Mouse (Mus musculus): ENCODE measurements at regions not wholly inside any gene's neighbourhood (a gene's known extent, or its start where the extent isn't known, plus 50 kb on each side); places are given as distances from the start of the nearest gene placed in this dataset.

- ATAC-seq, result no peak
Observed at GRCm38 (mm10) chr2:50830056-50830720, 318.7 kb downstream of the Rnd3 start.

- no peak for ATAC-seq
Observed at GRCm38 (mm10) chr2:50827097-50827496, 321.8 kb downstream of the Rnd3 start.

- no peak for ATAC-seq
Observed at GRCm38 (mm10) chr2:50826537-50826936, 322.4 kb downstream of the Rnd3 start.

DNA sequence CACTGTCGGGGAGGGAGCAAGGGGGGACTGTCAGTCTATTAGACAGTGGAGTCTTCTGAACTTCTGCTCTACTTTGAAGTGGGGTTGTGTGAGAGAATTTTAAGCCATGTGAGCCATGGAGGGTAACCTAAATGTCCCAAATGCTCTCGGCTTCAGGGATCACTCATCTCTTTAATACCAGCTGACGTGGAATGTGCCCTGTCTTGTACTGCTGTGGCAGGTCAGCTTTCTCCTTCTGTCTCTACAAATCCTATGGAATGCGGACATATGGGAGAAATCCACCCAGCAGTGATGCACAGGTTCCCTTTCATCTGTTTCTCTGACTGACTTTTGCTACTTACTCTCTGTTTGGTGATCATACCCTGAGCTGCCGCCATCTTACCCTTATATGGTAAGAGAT, 323.3 kb downstream of the Rnd3 start:
- no peak for ATAC-seq

DNA sequence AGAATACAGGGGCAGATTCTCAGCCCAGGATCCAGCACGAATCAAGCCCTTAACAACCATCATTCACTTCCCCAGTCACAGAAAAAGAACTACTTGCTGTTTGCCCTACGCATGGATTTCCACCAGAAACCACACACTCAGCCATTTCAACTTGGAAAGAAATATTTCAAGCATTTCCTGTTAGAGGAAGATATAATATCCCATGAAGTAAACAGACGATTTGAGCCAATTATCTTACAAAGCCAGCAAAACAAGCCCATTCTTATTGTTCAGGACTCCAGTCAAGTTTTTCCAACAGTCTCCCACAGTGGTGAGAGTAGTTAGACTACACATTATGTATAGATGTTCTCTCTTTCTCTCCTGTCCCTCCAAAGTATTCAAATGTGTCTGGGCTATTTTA, 324.1 kb downstream of the Rnd3 start:
- ATAC-seq, result no peak

DNA sequence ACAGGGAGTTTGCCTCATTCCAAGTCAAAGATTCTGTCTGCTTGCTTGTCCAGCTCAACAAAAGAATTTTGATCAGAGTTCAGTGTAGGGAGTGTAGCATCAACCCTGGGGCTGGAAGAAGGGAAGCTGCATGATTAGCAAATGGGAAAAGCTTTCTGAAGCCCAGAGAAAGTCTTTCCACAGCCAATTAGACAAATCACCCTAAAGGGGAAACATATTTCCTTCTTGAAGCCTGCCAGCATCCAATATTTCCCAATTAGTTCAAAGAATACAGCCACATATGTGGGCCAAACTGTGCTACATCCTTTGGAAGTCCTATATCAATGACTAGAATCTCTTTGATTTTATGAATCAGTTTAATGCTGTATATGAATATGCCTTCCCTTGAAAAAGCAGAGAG, 326.2 kb downstream of the Rnd3 start:
- ATAC-seq, result no peak

- no peak for ATAC-seq
Observed at GRCm38 (mm10) chr2:50819305-50819665, 329.6 kb downstream of the Rnd3 start.

DNA sequence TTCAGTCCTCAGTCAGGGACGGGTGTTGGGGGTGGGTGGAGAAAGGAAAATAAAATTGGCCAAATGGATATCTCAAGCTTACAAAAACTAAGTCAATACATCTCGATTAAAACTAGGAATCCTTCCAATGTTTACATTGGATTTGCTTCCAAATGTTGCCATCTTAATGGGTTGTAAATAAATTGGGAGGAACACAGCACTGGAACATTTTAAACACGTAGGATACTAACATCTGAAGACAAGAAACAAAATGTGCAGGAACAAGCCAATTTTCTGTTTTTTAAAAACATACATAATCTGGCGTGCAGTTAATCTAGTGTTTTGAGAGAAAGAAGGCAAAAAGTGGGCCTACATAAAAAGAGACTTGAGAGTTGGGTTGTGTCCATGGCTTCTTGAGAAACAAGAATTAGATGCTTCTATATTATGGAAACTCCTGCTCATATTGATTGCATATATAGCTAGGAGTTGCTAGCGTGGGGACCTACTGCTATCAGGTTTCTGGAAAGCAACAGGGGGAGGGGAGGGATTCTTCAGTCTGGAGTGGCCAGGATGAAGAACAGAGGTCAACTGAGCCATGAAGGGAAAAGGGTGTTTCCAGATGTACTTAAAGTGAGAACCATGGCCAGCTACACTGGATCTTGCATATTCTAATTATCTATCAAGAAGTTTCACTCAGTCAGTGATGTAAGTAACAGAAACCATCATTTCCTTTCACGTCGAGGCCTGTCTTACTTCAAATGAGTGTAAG, 330.2 kb downstream of the Rnd3 start:
- no peak for ATAC-seq

- no peak for ATAC-seq
Observed at GRCm38 (mm10) chr2:50816364-50816763, 332.5 kb downstream of the Rnd3 start.

GRCm38 (mm10) chr2:50815541-50815940, 333.4 kb downstream of the Rnd3 start:
- no peak for ATAC-seq

GRCm38 (mm10) chr2:50813568-50814461, 335.1 kb downstream of the Rnd3 start:
- ATAC-seq, result peak; percentile 93

DNA sequence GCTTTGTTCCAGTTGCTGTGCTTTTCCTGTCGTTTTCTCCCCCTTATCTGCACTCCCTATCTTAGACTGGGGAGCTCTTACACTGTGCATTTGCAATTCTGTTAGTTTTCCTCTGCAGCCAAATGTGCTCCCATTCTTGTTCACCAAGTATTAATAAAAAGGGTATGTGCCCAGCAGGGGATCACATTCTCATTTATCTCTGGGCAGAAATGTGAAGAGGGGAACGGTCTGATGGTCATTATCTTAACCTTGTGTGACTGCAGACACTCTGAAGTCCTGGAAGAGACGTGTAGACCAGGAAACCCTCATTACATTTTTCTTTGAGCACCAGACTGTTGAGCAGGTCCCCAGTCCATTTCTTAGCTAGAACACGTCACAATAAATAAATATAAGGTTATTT, 336.6 kb downstream of the Rnd3 start:
- no peak for ATAC-seq

DNA sequence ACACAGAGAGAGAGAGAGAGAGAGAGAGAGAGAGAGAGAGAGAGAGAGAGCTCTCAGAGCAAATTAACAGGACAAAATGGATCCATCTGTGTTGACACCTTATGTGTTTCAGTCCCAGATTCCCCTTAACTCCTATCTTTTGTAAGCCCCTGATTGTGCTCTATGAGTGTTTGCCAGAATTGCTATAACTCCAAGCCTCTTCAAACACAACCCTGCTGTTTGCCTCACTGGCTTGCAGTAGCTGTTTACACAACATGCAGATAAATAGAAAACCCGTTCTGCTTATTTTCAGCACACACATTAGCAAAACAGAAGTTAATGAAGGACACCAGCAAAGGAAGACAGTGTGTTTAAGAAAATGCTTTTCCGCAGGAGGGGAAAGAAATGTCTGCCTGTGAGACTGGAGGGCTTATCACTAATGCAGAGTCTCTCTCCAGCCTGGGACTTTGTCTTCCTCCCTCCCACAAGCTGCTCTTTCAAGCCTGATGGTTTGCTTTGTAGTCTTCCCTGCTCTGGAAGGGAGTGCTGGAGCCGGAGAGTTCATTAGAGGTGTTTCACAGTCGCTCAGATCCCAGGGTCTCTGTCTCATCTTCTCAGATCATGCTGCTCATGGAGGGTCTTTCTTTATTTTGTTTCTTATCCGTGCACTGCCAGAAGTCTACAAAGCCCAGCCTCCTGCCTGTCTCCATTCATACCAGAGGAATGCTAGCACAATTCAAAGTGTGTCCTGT, 338.4 kb downstream of the Rnd3 start:
- no peak for ATAC-seq

- no peak for ATAC-seq
Observed at GRCm38 (mm10) chr2:50809823-50810222, 339.1 kb downstream of the Rnd3 start.

DNA sequence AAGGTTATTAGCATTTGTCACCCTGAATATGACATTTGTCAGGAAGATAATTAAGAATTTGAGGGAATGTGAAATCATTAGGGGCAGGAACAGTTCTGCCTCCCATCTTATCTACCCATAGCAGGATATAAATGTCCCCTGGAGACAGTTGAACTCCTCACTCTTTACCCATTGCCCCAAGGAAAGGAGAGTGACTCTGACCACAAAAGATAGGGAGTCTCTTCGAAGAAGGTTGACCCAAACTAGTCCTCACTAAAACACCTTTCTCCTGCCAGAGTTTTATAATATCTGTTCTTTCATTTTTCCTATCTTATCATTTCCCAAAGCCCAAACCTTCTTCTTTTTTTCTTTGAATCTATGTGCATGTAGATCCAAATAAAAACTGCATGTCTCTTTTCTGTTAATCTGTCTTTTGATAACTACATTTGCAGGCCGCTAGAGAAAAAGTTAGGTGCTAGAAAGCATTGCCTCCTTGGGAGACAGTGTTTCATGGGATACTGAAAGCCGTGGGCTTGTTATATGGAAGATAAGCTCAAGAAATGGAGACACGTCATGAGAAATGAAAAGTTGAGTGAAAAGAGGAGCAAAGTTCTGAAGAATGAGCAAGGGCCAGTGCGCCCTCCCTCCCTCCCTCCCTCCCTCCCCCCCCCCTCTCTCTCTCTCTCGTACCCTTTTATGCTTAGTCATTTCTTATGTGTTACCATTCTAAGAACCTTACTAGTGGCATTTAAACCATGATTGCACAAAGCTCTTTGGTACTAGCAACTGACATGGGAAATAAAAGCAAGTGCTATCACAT, 341.6 kb downstream of the Rnd3 start:
- ATAC-seq, result no peak

DNA sequence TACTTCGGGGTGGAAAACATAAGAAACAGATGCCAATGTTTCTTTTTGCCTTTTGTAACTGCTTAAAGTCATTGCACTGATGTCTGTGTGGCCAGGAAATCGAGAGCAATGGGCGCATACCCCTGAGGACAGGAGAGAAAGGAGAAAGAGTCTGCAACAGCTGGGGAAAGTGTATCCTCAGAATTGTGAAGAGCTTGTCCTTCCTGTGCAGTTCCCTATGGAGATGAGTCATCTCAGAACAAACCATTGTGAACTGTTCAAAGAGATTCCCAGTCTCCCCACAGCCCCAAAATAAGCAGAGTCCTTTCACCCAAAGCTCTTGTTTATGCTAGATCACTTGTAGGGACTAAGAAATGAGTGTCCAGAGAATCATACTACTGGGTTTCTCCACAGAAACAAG, 343.3 kb downstream of the Rnd3 start:
- ATAC-seq, result no peak

- ATAC-seq, result no peak
Observed at GRCm38 (mm10) chr2:50796087-50796486, 352.8 kb downstream of the Rnd3 start.

- ATAC-seq, result no peak
Observed at GRCm38 (mm10) chr2:50793616-50794015, 355.3 kb downstream of the Rnd3 start.

DNA sequence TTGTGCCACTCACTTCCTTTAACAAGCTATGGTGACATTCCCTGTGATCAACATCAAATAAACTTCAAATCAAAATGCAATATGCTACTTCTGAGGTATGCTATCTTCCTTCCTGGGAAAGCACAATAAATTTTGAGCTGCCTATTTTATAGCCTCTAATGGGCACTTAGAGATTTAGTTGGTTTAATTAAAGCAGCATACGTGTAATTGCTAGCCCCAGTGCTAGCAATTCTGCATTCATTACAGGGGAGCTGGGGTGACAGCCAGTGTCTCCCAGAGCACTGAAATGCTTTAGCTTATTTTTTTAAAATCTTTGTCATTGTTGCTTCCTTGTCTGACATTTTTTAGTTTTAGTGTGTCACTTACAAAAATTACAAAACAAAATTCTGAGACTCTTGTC, 355.8 kb downstream of the Rnd3 start:
- ATAC-seq, result no peak

DNA sequence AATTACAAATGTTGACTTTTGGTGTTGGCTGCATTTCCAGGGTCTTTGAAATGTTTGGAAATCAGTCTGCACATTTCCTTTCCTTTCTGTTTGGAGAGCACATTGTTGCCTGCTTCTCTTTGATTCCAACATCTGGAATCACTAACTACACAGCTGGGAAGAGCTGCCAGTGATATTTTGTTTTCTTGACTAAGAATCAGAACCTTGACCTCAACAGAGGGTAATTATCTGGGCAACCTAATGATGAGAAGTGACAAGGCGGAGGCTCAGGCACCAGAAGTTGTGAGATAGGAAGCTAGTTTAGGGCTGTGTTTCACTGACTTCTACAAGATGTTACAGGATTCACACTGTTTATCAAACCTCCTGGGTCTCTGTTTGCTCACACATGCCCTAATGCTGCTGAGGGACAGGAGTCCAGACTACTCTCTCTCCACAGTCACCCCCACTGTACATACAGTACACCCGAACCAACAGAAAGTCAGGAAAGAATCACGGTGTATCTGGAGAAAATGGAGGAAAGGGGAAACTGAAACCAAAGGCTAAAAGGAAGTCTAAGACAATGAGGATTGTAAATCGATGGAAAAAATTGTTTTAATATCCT, 359.8 kb downstream of the Rnd3 start:
- ATAC-seq, result no peak

DNA sequence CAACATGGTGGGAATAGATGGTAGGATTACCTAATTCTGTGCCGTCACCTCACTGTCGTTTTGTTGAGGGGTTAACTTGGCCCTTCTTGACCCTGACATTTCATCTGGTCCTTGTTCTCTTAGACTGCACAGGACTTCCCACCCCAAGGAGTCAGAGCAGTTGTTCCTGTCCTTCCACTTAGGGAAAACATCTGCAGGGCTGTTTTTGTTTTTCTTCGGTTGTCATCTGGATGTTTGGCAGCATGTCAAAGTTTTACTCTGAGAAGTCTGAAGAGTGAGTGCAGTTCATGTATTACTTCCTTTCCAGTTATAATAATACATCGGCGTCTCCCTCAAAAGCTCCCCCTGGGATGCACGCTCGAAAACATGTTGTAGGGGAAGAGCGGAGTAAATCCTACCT, 376.8 kb downstream of the Rnd3 start:
- no peak for ATAC-seq

- no peak for ATAC-seq
Observed at GRCm38 (mm10) chr2:50759016-50759415, 389.9 kb downstream of the Rnd3 start.
